Mouse (Mus musculus) neural tube, embryonic 13.5 days (tissue): Measurements from ENCODE around the gene Ttpal. TPM values are rescaled to one million over a fixed set of nuclear protein-coding genes. Genes with fewer than 3 reads are reported as not detected.

Experiments used
- ATAC-seq: fragments of 200-750 bp; cut with Nextera tagmentation; 2 replicates; pipeline ENCODE4 v1.8.0; 2017; ENCODE audit warnings: low read depth, mild to moderate bottlenecking, moderate TSS enrichment, moderate library complexity
- H3K27ac ChIP-seq: fragments of 300-500 bp; sonication (generic); replicated peaks from 2 replicates; pipeline ENCODE4 v1.5.1; 2015; ENCODE audit warnings: moderate library complexity, mild to moderate bottlenecking, inconsistent platforms
- H3K27me3 ChIP-seq: fragments of 300-500 bp; sonication (generic); 2 replicates; pipeline ENCODE4 v1.6.1; 2015; ENCODE audit warnings: mild to moderate bottlenecking, inconsistent platforms
- H3K36me3 ChIP-seq: fragments of 300-500 bp; sonication (generic); 2 replicates; pipeline ENCODE4 v1.6.1; 2015; ENCODE audit warnings: mild to moderate bottlenecking, inconsistent platforms
- H3K4me1 ChIP-seq: fragments of 300-500 bp; sonication (generic); replicated peaks from 2 replicates; pipeline ENCODE4 v1.6.1; 2015; ENCODE audit warnings: inconsistent platforms
- H3K4me2 ChIP-seq: fragments of 300-500 bp; sonication (generic); 2 replicates; pipeline ENCODE4 v1.6.1; 2015; ENCODE audit warnings: inconsistent platforms, mild to moderate bottlenecking, moderate library complexity
- H3K4me3 ChIP-seq: fragments of 300-500 bp; sonication (generic); 2 replicates; pipeline ENCODE4 v1.5.1; 2015; ENCODE audit warnings: mild to moderate bottlenecking, inconsistent platforms
- H3K9ac ChIP-seq: fragments of 300-500 bp; sonication (generic); 2 replicates; pipeline ENCODE4 v1.6.1; 2015; ENCODE audit warnings: moderate library complexity, mild to moderate bottlenecking, inconsistent platforms
- H3K9me3 ChIP-seq: fragments of 300-500 bp; sonication (generic); 2 replicates; pipeline ENCODE4 v1.6.1; 2016; ENCODE audit warnings: inconsistent platforms
- WGBS: fragments of 180-500 bp; shearing (Covaris S2); methylation state at CpG from one replicate; pipeline ENCODE4 v1.1.7; 2015; 5-methylcytosine and 5-hydroxymethylcytosine counted together
- polyA plus RNA-seq: library from polyadenylated mRNA; unstranded; fragments of >200 nt; fragmentation: Nextera tagmentation; extraction: Ambion mirVana; gene quantifications from 2 replicates; pipeline ENCODE4 v1.2.1, GENCODE M21; 2015

The Ttpal gene
- polyA plus RNA-seq, 1 experiment from 2014 or later, result 39.2 TPM

DNA sequence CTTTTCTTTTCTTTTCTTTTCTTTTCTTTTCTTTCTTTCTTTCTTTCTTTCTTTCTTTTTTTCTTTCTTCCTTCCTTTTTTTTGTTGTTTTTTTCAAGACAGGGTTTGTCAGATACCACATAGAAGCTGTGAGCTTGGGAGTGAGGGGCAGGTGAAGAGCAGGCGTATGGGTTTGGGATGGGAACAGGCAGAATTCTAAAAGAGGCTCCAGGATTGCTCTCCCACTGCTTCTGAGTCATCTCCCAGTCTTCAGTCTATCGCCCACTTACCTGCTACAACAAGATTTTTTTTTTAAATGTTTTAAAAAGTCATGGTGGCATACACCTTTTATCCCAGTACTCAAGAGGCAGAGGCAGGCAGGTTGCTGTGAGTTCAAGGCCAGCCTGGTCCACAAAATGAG lies 24.1 kb upstream of the Ttpal start:
- H3K4me2 ChIP-seq, result no peak overlapping the region
- no peak overlapping the region for H3K4me3 ChIP-seq
- no peaks in the 10 kb centered on the region for H3K27me3 ChIP-seq
- no peaks in the 10 kb centered on the region for H3K36me3 ChIP-seq
- H3K27ac ChIP-seq, result no peak overlapping the region
- ATAC-seq, result no peak
- H3K9ac ChIP-seq, result no peak overlapping the region
- H3K9me3 ChIP-seq, result no peaks in the 10 kb centered on the region
- WGBS, result 87% methylated on average over 2 of the region's 2 CpGs
- H3K4me1 ChIP-seq, result no peaks in the 10 kb centered on the region

DNA sequence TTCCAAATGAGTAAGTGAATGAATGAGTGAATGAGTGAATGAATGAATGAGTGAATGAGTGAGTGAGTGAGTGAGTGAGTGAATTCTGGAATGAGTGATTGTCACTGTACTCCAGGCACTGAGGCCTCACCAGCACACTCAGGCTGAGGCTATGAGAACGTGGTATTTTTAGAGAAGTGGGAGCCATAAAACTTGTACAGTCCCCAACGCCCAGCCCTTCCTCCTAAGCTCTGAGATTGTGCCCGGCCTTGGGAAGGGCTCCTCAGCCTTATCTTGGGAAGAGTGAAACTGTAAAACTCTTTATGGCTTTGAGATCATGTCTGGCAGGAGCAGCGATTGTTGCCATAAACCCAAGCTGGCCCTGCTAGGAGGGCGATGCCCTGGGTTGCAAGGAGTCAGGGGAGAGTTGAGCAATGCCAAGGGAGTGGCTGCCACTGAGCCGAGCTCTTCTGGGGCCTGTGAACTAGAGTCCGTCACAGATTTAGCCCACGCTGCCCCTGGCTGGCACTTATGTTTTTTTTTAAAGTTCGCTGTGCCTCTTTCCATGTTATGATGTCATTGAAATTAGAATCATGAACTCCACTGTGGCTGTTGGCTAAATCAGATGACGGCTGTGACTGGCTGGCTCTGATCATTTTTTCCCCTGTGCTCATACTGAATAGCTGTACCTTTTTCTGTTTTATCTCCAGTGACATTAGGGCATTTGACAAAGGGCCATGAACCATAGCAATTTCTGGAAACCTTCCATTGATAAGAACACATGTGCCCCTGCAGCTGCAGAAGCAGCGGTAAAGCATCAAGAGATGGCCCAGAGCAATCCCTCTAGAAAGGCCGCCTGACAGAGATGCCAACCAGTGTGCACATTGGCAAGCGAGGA lies 21.8 kb upstream of the Ttpal start:
- Histone ChIP-seq H3K27me3 (no peaks in the 10 kb centered on the region), H3K9ac (no peak overlapping the region), H3K9me3 (no peaks in the 10 kb centered on the region), H3K27ac (no peak overlapping the region), H3K4me1 (no peaks in the 10 kb centered on the region; the same call in 1 of the 2 replicates), H3K4me2 (no peak overlapping the region), H3K36me3 (no peaks in the 10 kb centered on the region), H3K4me3 (no peak overlapping the region)
- 75% methylated on average over 13 of the region's 13 CpGs for WGBS
- ATAC-seq, result no peak

DNA sequence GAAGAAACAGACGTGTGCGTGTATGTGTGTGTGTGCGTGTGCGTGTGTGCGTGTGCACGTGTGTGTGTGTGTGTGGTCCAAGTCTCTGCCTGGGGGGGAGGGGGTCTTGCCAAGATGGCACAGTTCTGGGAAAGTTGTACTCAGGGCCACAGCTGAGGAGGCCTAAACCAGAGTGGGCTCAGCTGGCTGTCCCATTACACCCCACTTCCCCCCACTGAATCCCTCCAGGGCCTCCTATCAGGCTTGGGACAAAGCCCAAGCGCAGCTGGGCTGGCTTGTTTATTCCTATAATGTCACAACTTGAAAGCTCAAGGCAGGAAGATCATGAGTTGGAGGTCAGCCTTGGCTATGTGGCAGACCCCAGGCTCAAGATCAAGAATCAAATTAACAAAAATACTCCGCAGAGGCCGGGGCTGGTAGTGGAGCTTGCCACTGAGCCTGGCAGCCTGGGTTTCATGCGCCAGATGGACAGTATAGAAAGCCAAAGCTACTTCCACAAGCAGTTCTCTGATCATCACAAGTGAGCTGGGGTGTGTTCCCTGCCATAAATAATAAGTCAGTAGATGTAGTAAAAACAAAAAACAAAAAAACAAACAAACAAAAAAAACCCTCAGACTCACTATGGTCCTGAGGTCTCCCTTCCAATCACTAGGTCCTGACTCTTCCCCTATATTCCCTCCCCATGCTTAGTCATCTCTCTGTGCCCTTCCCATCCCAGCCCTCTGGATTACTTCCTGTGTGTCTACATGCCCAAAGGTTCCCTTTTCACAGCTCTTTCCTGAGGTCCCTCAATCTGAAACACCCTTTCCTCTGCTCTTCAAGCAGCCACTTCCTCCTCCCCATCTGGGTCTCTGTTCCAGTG lies 18.7 kb upstream of the Ttpal start:
- H3K9ac ChIP-seq, result no peak overlapping the region
- H3K4me1 ChIP-seq, result no peaks in the 10 kb centered on the region; the same call in 1 of the 2 replicates
- no peak overlapping the region for H3K4me3 ChIP-seq
- 85% methylated on average over 10 of the region's 10 CpGs for WGBS
- H3K4me2 ChIP-seq, result no peak overlapping the region
- H3K27me3 ChIP-seq, result no peaks in the 10 kb centered on the region
- H3K36me3 ChIP-seq, result no peaks in the 10 kb centered on the region
- no peak overlapping the region for H3K27ac ChIP-seq
- no peak for ATAC-seq
- H3K9me3 ChIP-seq, result no peaks in the 10 kb centered on the region

DNA sequence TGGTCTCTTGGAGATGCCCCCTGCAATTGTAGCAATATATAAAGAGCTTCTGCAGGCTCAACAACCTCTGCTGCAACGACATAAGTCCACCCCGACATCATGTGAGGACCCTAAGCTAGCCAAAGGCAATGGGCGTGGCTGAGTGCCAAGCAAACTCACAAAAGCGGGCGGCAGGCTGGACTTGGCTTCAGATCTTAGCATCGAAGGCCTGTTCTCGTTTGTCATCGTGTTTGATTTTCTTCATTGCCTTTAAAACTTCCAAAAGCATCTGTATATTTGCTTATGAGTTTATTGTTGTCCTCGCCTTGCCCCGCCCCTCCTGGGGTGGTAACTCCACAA lies 18.1 kb upstream of the Ttpal start:
- WGBS, result 84% methylated on average over 10 of the region's 10 CpGs
- ATAC-seq, result no peak
- no peak overlapping the region for H3K27ac ChIP-seq

GRCm38 (mm10) chr2:163586384-163587261 lies 15.5 kb upstream of the Ttpal start:
- Histone ChIP-seq H3K9me3 (no peaks in the 10 kb centered on the region), H3K4me3 (no peak overlapping the region), H3K4me1 (no peaks in the 10 kb centered on the region; the same call in 1 of the 2 replicates), H3K27me3 (no peaks in the 10 kb centered on the region), H3K27ac (no peak overlapping the region), H3K4me2 (no peak overlapping the region), H3K9ac (no peak overlapping the region), H3K36me3 (no peaks in the 10 kb centered on the region)
- 53% methylated on average over 19 of the region's 19 CpGs for WGBS
- no peak for ATAC-seq

More for the DNA sequence above, 18.1 kb upstream of the Ttpal start:
- no peaks in the 10 kb centered on the region for H3K27me3 ChIP-seq
- H3K36me3 ChIP-seq, result no peaks in the 10 kb centered on the region
- H3K4me1 ChIP-seq, result no peaks in the 10 kb centered on the region; the same call in 1 of the 2 replicates
- H3K4me3 ChIP-seq, result no peak overlapping the region
- H3K9ac ChIP-seq, result no peak overlapping the region
- H3K4me2 ChIP-seq, result no peak overlapping the region
- H3K9me3 ChIP-seq, result no peaks in the 10 kb centered on the region

DNA sequence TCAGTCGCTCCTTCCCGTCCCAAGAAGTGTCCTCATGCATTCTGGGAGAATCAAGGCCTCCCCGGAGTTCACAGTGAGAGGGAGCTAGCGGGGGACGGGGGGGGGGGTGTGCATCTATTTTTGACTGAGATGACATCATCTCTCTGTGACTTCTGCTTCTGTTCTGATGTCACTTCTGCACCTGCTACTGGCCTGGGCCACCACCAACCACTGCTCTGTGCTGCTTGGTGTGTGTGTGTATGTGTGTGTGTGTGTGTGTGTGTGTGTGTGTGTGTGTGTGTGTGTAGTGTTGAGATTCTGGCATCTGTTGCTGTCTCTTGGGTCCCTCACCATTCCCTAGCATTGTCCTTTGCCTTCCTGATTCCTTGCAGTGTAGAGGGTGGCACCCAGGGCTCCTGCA lies 14.6 kb upstream of the Ttpal start:
- no peak overlapping the region for H3K4me3 ChIP-seq
- no peak for ATAC-seq
- H3K4me1 ChIP-seq, result no peaks in the 10 kb centered on the region; the same call in 1 of the 2 replicates
- 71% methylated on average over 5 of the region's 5 CpGs for WGBS
- no peaks in the 10 kb centered on the region for H3K27me3 ChIP-seq
- H3K4me2 ChIP-seq, result no peak overlapping the region
- H3K9me3 ChIP-seq, result no peaks in the 10 kb centered on the region
- no peak overlapping the region for H3K27ac ChIP-seq
- H3K36me3 ChIP-seq, result no peaks in the 10 kb centered on the region
- no peak overlapping the region for H3K9ac ChIP-seq

GRCm38 (mm10) chr2:163590211-163590610 lies 11.9 kb upstream of the Ttpal start:
- H3K27ac ChIP-seq, result no peak overlapping the region
- no peaks in the 10 kb centered on the region for H3K4me1 ChIP-seq
- no peak for ATAC-seq
- no peak overlapping the region for H3K4me3 ChIP-seq
- H3K36me3 ChIP-seq, result no peaks in the 10 kb centered on the region
- H3K4me2 ChIP-seq, result no peak overlapping the region
- no peaks in the 10 kb centered on the region for H3K9me3 ChIP-seq
- H3K27me3 ChIP-seq, result no peaks in the 10 kb centered on the region
- WGBS, result 69% methylated on average over 12 of the region's 12 CpGs
- H3K9ac ChIP-seq, result no peak overlapping the region

DNA sequence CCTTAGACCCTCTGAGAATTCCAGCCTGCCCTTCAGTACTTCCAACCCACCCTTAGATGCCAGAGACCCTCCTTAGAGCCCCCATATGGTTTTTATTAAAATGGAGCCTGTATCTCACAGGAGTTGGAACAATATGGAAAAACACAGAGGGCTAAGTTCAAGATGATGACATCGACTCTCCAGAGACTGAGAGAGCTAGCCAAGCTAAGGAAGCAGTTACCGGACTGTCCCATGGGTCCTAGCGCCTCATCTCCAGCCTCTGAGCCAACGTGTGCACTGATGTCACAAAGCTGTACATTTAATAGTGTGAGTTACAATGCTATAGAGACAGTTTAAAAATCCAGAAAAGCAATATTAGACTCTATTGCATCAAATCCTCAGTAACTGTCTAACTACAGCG lies 11.1 kb upstream of the Ttpal start:
- no peaks in the 10 kb centered on the region for H3K9me3 ChIP-seq
- H3K4me3 ChIP-seq, result no peak overlapping the region
- no peaks in the 10 kb centered on the region for H3K27me3 ChIP-seq
- WGBS, result 77% methylated on average over 5 of the region's 5 CpGs
- ATAC-seq, result no peak
- H3K4me2 ChIP-seq, result no peak overlapping the region
- H3K4me1 ChIP-seq, result no peaks in the 10 kb centered on the region
- no peak overlapping the region for H3K9ac ChIP-seq
- no peaks in the 10 kb centered on the region for H3K36me3 ChIP-seq
- no peak overlapping the region for H3K27ac ChIP-seq

DNA sequence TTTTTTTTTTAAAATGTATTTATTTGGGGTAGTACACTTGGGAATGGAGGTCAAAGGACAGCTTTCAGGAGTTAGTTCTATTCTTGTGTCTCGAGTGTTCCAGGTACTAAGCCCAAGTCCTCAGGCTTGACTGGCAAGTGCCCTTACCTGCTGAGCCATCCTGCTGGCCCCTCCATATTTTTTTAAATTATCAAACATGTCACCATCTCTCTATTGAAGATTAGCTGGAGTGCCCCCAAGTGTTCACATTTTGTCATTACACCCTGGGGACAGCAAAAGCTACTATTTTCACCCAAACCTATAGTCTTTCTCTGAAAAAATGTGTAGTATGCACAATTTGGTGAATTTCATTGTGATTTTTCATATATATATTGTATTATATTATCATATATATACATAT lies 10.0 kb upstream of the Ttpal start:
- WGBS, result 74% methylated on average over 1 of the region's 1 CpGs
- ATAC-seq, result no peak
- Histone ChIP-seq H3K9me3 (no peaks in the 10 kb centered on the region), H3K4me3 (no peak overlapping the region), H3K9ac (no peak overlapping the region), H3K4me1 (no peaks in the 10 kb centered on the region), H3K4me2 (no peak overlapping the region), H3K27me3 (no peaks in the 10 kb centered on the region), H3K36me3 (no peaks in the 10 kb centered on the region), H3K27ac (no peak overlapping the region)

DNA sequence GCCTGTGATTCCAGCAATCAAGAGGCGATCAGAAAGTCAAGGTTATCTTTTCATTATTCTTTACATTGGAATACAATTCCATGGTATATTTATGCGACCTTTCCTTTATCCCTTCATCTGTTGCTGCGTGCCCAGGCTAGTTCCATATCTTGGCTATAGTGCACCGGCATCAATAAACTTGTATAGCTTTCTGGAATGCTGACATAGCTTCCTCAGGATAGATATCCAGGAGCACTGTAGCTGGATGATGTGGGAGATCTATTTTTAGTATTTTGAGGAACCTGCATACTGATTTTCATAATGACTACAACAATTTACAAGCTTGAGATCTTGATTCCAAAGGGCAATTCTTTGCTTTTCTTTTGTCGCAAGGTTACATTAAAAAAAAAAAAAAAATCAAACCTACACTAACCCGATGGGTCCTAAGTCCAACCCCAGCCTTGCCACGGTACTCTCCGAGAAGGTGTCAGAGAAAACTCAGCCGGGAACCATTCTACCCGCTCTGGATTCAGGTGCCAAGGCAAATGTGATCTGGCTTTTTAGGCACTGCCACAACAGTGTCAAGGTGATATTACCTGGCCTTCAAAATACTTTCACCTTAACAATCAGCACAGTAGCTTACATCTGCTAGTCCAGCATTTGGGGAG lies 8.4 kb upstream of the Ttpal start:
- Histone ChIP-seq H3K4me2 (no peak overlapping the region), H3K36me3 (no peaks in the 10 kb centered on the region), H3K4me3 (no peak overlapping the region), H3K4me1 (no peaks in the 10 kb centered on the region), H3K27ac (no peak overlapping the region), H3K9ac (no peak overlapping the region), H3K27me3 (no peaks in the 10 kb centered on the region), H3K9me3 (no peaks in the 10 kb centered on the region)
- WGBS, result 86% methylated on average over 10 of the region's 10 CpGs
- no peak for ATAC-seq

DNA sequence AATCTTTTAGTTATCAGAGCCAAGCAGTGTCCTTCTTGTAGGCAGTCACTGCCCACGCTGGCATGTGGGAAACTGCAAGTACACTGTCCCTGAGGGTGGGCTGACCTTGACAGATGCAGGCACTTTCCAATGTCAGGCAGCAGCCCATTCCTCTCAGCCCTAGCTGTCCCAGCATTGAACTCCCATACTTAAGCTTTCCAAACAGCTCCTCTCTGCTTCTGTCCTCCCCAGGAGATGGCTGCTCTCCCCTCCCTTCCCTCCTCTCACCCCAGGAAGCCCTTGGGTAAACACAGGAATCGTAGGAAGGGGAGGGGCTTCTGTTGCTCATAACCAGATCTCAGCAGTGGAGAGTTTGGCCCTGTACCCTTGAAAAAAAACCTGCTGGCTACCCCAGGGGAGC lies 7.0 kb upstream of the Ttpal start:
- H3K4me1 ChIP-seq, result no peaks in the 10 kb centered on the region
- WGBS, result 18% methylated on average over 2 of the region's 2 CpGs
- ATAC-seq, result no peak
- no peak overlapping the region for H3K9ac ChIP-seq
- H3K27me3 ChIP-seq, result no peaks in the 10 kb centered on the region
- no peaks in the 10 kb centered on the region for H3K36me3 ChIP-seq
- no peak overlapping the region for H3K4me2 ChIP-seq
- no peaks in the 10 kb centered on the region for H3K9me3 ChIP-seq
- no peak overlapping the region for H3K4me3 ChIP-seq
- no peak overlapping the region for H3K27ac ChIP-seq
